Mouse (Mus musculus) macrophage (primary cell): ENCODE measurements around the gene Cmtm8. TPM values are rescaled to one million over a fixed set of nuclear protein-coding genes. Genes with fewer than 3 reads are reported as not detected.

Experiments used
- H3K27ac ChIP-seq: fragments of 350-480 bp; formaldehyde crosslinking; 2 replicates; pipeline ENCODE4 v1.9.0; 2021
- H3K36me3 ChIP-seq: fragments of 350-480 bp; formaldehyde crosslinking; 2 replicates; pipeline ENCODE4 v1.9.0; 2021; ENCODE audit errors: inconsistent target
- H3K4me3 ChIP-seq: fragments of 350-480 bp; formaldehyde crosslinking; 2 replicates; pipeline ENCODE4 v1.9.0; 2021; ENCODE audit errors: inconsistent target
- H3K79me2 ChIP-seq: fragments of 350-480 bp; formaldehyde crosslinking; 2 replicates; pipeline ENCODE4 v1.9.0; 2021; ENCODE audit errors: inconsistent target
- WGBS: methylation state at CpG from one replicate; pipeline ENCODE4 v1.1.7; 2026; ENCODE audit warnings: inconsistent platforms; ENCODE audit not compliant: missing documents; 5-methylcytosine and 5-hydroxymethylcytosine counted together
- polyA plus RNA-seq: library from polyadenylated mRNA; stranded (reverse); fragments of 250-400 nt; gene quantifications from 3 replicates; pipeline ENCODE4 v1.2.4, GENCODE M21; 2018; ENCODE audit warnings: inconsistent platforms

Cmtm8 gene
- polyA plus RNA-seq, 1 experiment from 2014 or later, result 0.99 TPM

DNA sequence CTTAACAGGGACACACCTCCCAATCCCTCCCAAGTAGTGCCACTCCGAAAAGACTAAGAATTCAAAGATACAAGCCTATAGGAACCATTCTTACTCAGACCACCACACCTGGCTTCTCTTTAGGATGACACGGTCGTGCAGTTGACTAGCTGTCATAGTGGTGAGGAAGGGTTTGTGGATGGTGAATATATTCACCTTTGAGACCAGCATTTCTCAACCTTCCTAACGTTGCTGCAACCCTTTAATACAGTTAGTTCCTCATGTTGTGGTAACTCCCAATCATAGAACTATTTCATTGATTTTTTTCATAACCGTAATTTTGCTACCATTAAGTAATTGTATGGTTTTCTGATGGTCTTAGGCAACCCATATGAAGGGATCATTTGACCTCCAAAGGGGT is 56.8 kb downstream of the Cmtm8 start:
- H3K27ac ChIP-seq, result peak overlapping the region; percentile 48
- no peaks in the 10 kb centered on the region for H3K79me2 ChIP-seq
- no peak overlapping the region for H3K4me3 ChIP-seq
- WGBS, result 35% methylated on average over 5 of the region's 5 CpGs
- H3K36me3 ChIP-seq, result no peaks in the 10 kb centered on the region

DNA sequence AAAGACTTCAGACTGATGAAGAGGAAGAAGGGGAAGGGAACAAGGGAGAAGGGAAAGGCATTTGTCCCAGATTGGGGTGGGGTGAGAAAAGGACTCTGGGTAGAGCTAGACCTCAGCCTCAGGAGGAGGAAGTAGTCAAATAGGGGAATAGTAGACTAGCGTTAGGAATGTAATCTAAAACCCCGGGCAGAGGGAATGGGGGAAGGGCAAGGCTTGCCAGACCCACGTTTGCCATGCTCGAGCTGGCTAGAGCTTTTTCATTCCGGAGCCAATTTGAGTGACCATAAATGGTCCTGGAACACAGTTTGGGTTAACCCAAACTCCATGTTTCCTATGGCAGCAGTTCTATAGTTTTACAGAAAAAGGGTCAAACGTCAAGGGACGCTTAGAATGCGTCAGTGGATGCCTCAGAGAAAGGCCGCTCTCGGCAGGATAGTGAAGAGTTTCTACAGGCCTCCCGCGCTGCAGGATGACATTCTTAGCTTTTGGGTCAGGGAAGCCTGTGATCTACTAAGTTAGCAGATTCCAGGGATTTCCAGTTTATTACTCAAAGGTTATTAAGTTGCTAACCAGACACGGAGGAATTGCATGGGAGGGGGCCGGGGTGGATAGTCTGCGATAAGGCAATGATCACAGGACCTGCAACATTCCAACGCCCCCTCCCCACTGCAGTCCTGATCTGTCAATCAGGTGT is 58.4 kb downstream of the Cmtm8 start:
- H3K79me2 ChIP-seq, result peaks cover 6% of the 10 kb centered on the region
- peak overlapping the region; percentile 15 for H3K27ac ChIP-seq
- WGBS, result 58% methylated on average over 16 of the region's 16 CpGs
- H3K36me3 ChIP-seq, result no peaks in the 10 kb centered on the region
- H3K4me3 ChIP-seq, result no peak overlapping the region

DNA sequence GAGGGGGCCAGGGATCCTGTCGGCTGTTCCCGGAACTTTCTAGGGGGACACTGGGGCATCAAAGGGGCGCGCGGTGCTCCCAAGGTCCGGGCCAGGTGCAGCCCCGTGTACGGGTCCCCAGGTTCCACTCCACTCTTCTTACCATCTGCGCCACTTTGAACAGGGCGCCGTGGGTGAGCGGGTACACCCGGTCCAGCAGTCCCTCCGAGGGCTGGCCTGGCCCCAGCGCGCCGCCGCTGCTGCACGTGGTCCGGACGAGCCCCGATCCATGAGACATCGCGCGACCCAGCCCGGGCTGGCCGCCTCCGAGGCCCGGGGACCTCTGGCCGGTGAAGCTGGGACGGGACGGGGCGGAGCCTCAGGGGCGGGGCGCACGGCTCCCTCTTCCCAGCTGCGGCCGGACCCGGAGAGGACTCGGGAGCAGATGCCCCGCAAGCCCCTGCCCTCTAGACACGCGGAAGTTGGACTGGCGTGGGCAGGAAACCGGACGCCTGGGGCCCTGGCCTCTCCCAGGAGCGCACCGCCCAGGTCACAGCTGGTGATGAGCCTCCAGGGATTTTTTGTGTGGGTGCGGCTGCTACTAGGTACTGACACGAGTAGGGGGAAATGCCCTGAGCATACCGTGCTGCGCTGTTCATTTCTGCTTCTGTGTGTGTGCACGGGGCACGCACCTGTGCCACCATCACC is 62.3 kb downstream of the Cmtm8 start, which contains the start of gene Cmtm7:
Gene Cmtm7, minus strand, starts transcription at position 331 of the 687 bp plus-strand sequence.
- 0% methylated on average over 50 of the region's 54 CpGs for WGBS
- peaks cover 45% of the 10 kb centered on the region for H3K79me2 ChIP-seq
- H3K27ac ChIP-seq, result peak within 1 kb of the TSS; percentile 100
- H3K36me3 ChIP-seq, result no peaks in the 10 kb centered on the region
- peak within 1 kb of the TSS; percentile 78 for H3K4me3 ChIP-seq

DNA sequence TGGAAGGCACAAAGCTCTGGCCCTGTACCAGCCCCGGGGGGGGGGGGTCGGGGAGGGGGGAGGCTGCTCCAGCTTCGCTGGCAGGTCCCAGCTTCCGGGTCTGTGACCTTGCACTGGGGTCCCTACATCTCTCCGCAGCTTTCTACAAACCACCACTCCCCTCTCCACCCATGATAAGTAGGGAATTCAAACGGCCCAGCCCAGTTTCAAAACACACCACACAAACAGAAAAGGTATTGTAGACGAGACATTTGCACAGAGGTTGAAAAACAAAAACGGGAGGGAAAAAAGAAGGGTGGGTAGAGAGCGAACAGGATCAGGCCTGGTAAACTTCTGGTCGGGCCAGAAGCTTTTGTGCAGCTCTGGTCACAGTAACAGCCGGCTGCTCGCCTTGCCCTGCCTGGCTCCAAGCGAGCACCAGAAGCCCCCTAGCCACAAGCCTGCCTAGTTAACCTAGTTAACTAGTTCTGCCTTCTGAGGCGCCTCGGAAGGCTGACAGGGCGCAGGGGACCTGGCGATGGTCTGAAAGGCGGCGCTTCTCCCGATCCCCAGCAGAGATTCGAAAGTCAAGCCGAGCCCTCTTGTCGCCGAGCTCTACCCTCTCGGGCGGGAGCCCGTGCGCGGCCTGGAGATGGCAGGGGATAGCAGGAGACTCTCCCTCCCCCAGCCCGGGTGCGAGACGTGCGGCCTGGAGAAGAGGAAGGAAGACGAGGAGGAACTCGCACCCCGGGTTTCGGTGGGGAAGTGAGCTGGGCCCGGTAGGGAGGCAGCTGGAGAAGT is 63.0 kb downstream of the Cmtm8 start:
- Histone ChIP-seq H3K79me2 (peaks cover 52% of the 10 kb centered on the region), H3K36me3 (no peaks in the 10 kb centered on the region), H3K4me3 (peak overlapping the region; percentile 78), H3K27ac (peak overlapping the region; percentile 100)
- WGBS, result 2% methylated on average over 35 of the region's 38 CpGs

DNA sequence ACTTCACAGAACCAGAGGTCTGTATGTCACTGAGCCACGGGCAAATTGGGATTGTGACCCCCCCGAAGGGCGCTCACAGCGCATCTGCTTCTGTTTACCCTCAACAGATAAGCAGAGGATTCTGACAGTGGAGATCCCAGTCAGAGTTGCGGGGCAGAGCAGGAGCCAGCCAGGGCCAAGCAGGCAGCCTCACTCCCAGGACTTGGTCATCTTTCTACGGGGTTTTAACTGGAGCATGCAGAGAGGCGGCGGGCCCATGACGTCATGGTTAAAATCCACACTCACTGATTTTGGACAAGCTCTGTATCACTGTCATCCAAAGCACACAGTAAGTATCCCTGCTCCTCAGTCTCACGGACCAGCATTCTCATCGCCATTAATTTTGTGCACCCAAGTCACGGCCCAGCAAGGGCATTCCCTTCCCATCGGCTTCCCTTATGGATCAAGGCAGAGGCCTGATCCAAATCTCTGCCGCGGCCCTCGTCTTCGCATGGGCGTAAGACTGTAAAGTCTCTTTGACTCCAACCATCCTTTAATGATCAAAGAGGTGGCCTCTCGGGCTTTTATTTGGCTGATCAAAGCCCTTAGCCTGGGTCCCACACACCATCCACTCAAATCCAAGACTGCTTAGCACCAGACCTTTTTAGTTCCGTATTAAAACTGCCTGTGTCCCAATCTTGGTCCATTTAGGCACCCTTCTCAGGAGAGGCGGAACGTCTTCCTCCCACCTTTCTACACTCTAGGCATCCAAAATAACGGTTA is 63.8 kb downstream of the Cmtm8 start:
- WGBS, result 3% methylated on average over 23 of the region's 23 CpGs
- H3K4me3 ChIP-seq, result peak overlapping the region; percentile 78
- H3K27ac ChIP-seq, result peak overlapping the region; percentile 100
- H3K36me3 ChIP-seq, result no peaks in the 10 kb centered on the region
- peaks cover 60% of the 10 kb centered on the region for H3K79me2 ChIP-seq

DNA sequence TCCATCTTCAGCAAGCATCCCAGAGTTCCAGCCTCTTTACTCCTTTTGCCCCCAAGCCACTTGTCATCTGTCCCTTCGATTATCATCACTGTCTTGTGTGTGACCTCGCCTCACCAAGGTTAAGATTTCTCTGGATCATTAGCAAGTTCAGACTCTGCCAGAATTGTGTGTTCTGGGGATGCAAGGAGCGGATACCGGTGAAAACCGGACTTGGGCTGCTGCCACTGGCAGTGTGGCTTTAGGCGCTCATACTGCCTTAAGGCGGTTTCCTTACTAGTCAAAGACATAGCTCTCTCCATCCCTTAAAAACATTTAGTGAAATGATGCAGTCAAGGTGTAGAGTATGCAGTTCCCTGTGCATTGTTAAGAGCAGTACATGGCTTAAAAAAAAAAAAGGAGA is 65.1 kb downstream of the Cmtm8 start:
- Histone ChIP-seq H3K79me2 (peaks cover 73% of the 10 kb centered on the region), H3K27ac (peak overlapping the region; percentile 100), H3K4me3 (no peak overlapping the region), H3K36me3 (no peaks in the 10 kb centered on the region)
- WGBS, result 46% methylated on average over 7 of the region's 7 CpGs

DNA sequence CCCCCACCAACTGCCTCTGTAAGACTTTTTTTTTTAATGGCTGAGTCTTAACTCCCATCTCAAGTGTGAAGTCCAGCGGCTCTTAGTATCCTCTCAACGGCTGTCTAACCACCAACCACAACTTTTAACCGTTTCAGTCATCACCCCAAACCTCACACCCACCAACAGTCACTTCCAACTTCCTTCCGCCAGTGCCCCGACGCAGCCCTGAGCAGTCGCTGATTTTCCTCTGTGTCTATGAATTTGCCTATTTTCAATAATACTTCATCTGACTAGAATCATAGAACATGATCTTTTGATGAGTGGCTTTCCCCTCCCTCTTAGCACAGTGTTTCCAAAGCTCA is 65.9 kb downstream of the Cmtm8 start:
- Histone ChIP-seq H3K79me2 (peaks cover 81% of the 10 kb centered on the region), H3K36me3 (peaks cover 5% of the 10 kb centered on the region), H3K4me3 (no peak overlapping the region), H3K27ac (peak overlapping the region; percentile 100)
- WGBS, result 5% methylated on average over 7 of the region's 7 CpGs

DNA sequence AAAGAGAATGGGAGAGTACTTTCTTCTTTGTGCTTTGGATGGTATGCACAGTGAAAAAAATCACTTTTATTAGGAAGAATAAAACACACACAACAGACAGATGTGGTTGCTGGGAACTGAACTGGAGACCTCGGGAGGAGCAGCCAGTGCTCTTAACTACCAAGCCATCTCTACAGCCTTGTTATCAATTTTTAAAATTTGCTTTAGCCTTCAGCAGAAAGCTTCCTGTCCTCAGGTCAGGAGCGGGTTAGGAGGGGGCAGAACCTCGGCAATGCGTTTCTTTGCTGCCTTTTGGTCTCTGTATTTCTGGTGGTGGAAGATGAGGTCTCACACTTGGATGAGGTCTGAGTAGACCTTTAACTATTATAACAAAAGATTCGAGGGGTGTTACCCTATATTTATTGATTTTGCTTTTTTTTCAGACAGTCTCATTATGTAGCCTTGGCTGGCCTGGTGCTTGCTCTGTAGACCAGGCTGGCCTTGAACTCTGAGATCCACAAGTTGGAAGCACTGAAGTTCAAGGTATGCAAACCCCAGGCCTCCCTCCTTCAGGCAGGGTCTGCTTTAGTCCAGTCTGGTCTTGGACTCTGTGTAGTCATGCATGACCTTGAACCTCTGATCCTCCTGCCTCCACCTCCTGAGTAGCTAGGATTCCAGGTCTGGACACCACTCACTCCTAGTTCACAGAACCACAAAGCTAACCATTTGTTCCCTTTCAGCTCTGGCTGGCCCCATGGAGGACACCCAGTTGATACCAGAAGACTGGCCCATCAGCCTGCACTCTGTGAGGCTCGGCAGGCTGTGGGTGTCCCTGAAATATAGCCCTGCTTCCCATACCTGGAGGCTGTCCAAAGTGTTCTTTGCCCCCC is 66.5 kb downstream of the Cmtm8 start:
- Histone ChIP-seq H3K4me3 (no peak overlapping the region), H3K27ac (peak overlapping the region; percentile 100), H3K36me3 (peaks cover 11% of the 10 kb centered on the region), H3K79me2 (peaks cover 87% of the 10 kb centered on the region)
- 13% methylated on average over 6 of the region's 6 CpGs for WGBS

DNA sequence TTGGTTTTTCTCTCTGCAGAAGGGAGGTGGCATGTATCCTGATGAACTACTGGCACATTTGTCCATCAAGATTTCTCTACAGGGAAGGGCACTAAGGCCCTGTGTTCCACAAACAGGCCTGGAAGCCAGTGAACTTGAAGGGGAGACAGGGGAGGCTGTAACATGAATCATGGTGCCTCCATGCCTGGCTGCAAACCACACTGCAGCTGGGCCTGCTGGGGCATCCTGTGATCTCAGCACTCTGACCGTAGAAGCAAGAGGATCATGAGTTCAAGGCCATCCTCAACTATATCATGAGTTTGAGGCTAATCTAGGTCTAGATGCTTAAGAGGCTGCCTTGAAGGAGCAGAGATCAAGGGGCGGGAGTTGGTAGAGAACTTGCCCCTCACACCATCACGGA is 67.6 kb downstream of the Cmtm8 start:
- Histone ChIP-seq H3K36me3 (peaks cover 19% of the 10 kb centered on the region), H3K27ac (peak overlapping the region; percentile 100), H3K4me3 (no peak overlapping the region), H3K79me2 (peaks cover 98% of the 10 kb centered on the region)
- 45% methylated on average over 3 of the region's 3 CpGs for WGBS

DNA sequence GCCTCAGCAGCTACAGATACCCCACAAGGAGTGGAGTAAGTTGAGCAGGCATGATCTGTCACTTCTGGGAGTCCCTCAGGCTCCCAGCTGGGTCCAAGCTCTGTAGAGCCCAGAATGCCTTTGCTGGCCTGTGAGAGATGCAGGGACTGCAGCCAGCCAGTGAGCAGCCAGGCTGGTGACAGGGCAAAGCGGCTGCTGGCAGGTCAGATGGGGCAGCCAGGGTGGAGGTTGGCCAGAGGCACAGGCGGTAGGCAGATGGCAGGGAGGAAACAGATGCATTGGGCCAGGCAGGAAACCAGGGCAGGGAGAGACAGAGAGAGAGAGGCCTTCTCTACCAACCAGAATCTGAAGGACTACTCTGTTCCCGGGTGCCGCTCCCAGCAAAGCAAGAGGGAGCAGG is 68.7 kb downstream of the Cmtm8 start:
- 22% methylated on average over 4 of the region's 4 CpGs for WGBS
- peaks cover 19% of the 10 kb centered on the region for H3K36me3 ChIP-seq
- no peak overlapping the region for H3K4me3 ChIP-seq
- H3K27ac ChIP-seq, result peak overlapping the region; percentile 100
- peaks cover 100% of the 10 kb centered on the region for H3K79me2 ChIP-seq

DNA sequence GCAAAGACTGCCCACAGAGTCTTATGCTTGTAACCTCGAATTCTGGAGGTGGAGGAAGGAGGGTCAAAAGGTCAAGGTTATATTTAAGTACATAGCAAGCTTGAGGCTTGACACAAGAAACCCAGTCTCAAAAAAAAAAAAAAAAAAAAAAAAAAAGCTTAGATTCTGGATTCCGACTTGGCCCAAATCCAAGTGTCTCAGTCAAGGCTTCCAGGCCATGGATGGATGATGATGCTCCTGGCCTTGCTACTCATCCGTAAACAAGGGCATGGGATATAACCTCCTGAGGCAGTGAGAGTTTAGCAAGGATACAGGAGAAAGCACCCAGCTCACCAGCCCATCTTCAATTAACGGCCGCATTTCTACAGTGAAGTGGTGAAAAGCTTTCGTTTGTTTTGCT is 69.3 kb downstream of the Cmtm8 start:
- Histone ChIP-seq H3K36me3 (peaks cover 19% of the 10 kb centered on the region), H3K4me3 (no peak overlapping the region)

DNA sequence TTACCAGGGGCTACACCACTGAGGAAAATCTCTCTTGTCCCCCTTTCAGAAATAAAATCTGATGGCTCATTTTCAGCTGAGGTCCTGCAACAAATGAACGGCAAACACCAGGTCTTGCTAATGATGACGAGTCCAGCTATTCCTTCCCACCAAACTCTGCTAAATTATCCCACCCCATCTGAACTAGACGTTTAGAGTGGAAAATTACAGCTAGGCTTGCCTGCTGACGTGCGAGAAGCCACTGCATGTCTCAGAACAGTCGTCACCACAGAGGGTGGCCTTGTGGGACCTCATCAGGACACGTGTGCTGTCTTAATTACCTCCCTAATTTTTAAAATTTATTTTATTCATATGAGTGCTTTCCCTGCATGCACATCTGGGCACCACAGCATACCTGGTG is 72.4 kb downstream of the Cmtm8 start:
- H3K36me3 ChIP-seq, result peaks cover 19% of the 10 kb centered on the region
- no peak overlapping the region for H3K27ac ChIP-seq
- WGBS, result 76% methylated on average over 7 of the region's 7 CpGs
- peaks cover 100% of the 10 kb centered on the region for H3K79me2 ChIP-seq
- H3K4me3 ChIP-seq, result no peak overlapping the region

More for the DNA sequence above, 69.3 kb downstream of the Cmtm8 start:
- WGBS, result 37% methylated on average over 5 of the region's 6 CpGs
- Histone ChIP-seq H3K27ac (peak overlapping the region; percentile 100), H3K79me2 (peaks cover 100% of the 10 kb centered on the region)

DNA sequence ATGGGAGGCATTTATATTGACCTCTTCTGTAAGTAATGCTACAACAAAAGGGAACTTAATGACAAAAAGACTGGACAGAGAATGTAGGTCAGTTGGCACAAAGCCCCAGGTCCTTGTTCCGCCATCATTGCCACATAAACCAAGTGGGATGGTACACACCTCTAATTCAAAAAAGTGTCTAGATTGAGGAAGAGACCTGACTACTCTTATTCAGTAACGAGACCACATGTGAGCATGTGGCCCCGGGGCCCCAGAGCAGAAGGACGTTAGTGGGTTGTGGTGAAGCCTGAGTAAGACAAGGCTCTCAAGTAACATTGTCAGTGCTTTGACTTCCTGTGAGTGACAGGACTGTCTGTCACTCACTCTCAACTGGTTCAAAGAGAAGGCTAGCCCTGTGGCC is 73.7 kb downstream of the Cmtm8 start:
- H3K27ac ChIP-seq, result no peak overlapping the region

More for the DNA sequence above, 73.7 kb downstream of the Cmtm8 start:
- peaks cover 19% of the 10 kb centered on the region for H3K36me3 ChIP-seq
- WGBS, result 15% methylated on average over 4 of the region's 4 CpGs
- H3K4me3 ChIP-seq, result no peak overlapping the region
- H3K79me2 ChIP-seq, result peaks cover 100% of the 10 kb centered on the region
